Mouse (Mus musculus): ENCODE measurements around the gene Foxd1. TPM values are rescaled to one million over a fixed set of nuclear protein-coding genes. Genes with fewer than 3 reads are reported as not detected.

The Foxd1 gene
- 8.5 and 12.8 TPM in 2 replicates for polyA plus RNA-seq (2014; fragmentation: Nextera tagmentation; extraction: Ambion mirVana)

DNA sequence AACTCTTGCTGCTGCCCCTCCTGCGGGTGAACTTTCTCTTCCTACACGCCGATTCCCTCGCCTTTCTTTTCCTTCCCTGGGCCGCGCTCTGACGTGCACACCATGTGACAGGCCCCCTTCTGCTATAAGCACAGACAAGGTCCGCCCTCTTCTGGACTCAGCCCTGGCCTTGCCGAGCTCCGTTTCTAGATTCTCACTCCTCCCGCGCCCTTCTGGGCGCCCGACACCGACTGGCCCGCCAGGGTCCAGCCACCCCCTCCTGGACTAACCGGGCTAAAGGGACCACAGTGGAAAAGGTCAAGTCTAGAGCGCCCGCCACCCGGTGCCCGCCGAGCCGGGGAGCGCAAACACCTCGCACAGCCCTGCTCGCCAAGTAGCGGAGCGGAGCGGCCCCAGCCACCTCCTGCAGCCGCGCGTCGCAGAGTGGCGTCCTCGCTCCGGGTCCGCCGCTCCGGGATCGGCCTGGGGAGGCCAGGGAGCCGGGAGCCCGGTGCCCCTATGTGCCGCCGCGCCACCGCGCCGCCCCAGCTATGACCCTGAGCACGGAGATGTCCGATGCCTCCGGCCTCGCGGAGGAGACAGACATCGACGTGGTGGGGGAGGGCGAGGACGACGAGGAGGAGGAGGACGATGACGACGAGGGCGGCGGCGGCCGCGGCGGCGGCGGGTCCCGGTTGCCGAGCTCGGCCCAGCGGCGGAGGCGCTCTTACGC, at the start of gene Foxd1:
Gene Foxd1, plus strand, starts transcription at position 153 of the 712 bp plus-strand sequence.
- WGBS: 2% methylated on average over 60 of the region's 76 CpGs
- peak; percentile 92 for ATAC-seq (ENCODE audit: low FRiP score, low TSS enrichment)
- Histone ChIP-seq H3K4me3 (ENCODE audit: low read length) (peak within 1 kb of the TSS; percentile 49), H3K9me3 (ENCODE audit: control insufficient read depth, low read length) (no peaks in the 10 kb centered on the region), H3K4me1 (ENCODE audit: control insufficient read depth, insufficient read depth, low read length) (0 out of 2 replicates have a peak, but pooled peaks cover 4% of the 10 kb centered on the region), H3K27ac (ENCODE audit: low read depth, low read length) (peak within 1 kb of the TSS; percentile 82), H3K27me3 (ENCODE audit: control insufficient read depth, insufficient read depth, low read length) (peaks cover 62% of the 10 kb centered on the region), H3K9ac (ENCODE audit: low read depth, low read length) (peak within 1 kb of the TSS; percentile 72), H3K36me3 (ENCODE audit: control insufficient read depth, insufficient read depth, low read length) (no peaks in the 10 kb centered on the region), H3K4me2 (replicated peaks; ENCODE audit: low read depth, low read length) (peak within 1 kb of the TSS; percentile 57)

- no peaks in the 10 kb centered on the region for H3K27me3 ChIP-seq (ENCODE audit: control insufficient read depth, insufficient read depth, low read length)
- no peak overlapping the region for H3K4me2 ChIP-seq (replicated peaks; ENCODE audit: low read depth, low read length)
- 94% methylated on average over 9 of the region's 9 CpGs for WGBS
- ATAC-seq (ENCODE audit: low FRiP score, low TSS enrichment): no peak
- peaks cover 27% of the 10 kb centered on the region for H3K36me3 ChIP-seq (ENCODE audit: control insufficient read depth, insufficient read depth, low read length)
- no peak overlapping the region for H3K9ac ChIP-seq (ENCODE audit: low read depth, low read length)
- no peak overlapping the region for H3K27ac ChIP-seq (ENCODE audit: low read depth, low read length)
- H3K4me3 ChIP-seq (ENCODE audit: low read length): no peak overlapping the region
- no peaks in the 10 kb centered on the region for H3K9me3 ChIP-seq (ENCODE audit: control insufficient read depth, low read length)
- H3K4me1 ChIP-seq (ENCODE audit: control insufficient read depth, insufficient read depth, low read length): no peaks in the 10 kb centered on the region
Measured at GRCm38 (mm10) chr13:98305257-98305656, 48.8 kb upstream of the Foxd1 start.

GRCm38 (mm10) chr13:98306393-98306792, 47.6 kb upstream of the Foxd1 start:
- Histone ChIP-seq H3K4me3 (ENCODE audit: low read length) (no peak overlapping the region), H3K4me2 (replicated peaks; ENCODE audit: low read depth, low read length) (no peak overlapping the region), H3K36me3 (ENCODE audit: control insufficient read depth, insufficient read depth, low read length) (peaks cover 37% of the 10 kb centered on the region), H3K9me3 (ENCODE audit: control insufficient read depth, low read length) (no peaks in the 10 kb centered on the region), H3K9ac (ENCODE audit: low read depth, low read length) (no peak overlapping the region), H3K27me3 (ENCODE audit: control insufficient read depth, insufficient read depth, low read length) (no peaks in the 10 kb centered on the region), H3K27ac (ENCODE audit: low read depth, low read length) (no peak overlapping the region), H3K4me1 (ENCODE audit: control insufficient read depth, insufficient read depth, low read length) (no peaks in the 10 kb centered on the region)
- 49% methylated on average over 5 of the region's 5 CpGs for WGBS
- ATAC-seq (ENCODE audit: low FRiP score, low TSS enrichment): no peak

DNA sequence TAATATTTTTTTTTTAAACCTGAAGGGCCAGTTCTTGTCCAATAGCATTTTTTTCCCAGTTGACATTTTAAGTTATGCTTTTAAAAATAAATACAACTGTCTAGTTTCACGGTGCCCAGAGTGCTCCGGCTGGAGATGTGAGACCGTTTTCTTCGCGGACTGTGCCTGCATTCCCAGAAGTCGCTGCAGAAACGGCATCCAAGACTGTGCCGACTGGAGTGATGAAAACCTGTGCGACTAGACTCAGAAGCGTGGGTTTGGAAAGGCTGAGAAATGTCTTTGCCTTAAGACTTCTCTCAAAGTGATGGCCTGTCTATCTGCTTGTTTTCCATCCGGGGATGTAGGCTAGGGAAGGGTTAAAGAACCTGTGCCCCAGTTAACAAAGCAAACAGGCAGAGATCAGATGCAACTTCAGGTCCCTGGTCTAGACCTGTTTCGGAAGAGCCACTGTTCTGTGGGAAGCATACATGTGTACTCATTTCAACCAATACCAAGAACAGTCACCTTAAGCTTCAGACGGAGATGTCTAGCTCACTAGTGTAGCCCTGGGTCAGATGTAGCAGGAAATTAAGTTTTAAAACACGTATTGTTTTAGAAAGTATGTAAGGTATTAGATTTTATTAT, 47.1 kb upstream of the Foxd1 start:
- 45% methylated on average over 14 of the region's 14 CpGs for WGBS
- no peak for ATAC-seq (ENCODE audit: low FRiP score, low TSS enrichment)

GRCm38 (mm10) chr13:98308004-98308403, 46.0 kb upstream of the Foxd1 start:
- H3K27ac ChIP-seq (ENCODE audit: low read depth, low read length): no peak overlapping the region
- no peaks in the 10 kb centered on the region for H3K9me3 ChIP-seq (ENCODE audit: control insufficient read depth, low read length)
- H3K36me3 ChIP-seq (ENCODE audit: control insufficient read depth, insufficient read depth, low read length): peaks cover 52% of the 10 kb centered on the region
- H3K27me3 ChIP-seq (ENCODE audit: control insufficient read depth, insufficient read depth, low read length): no peaks in the 10 kb centered on the region
- no peak overlapping the region for H3K9ac ChIP-seq (ENCODE audit: low read depth, low read length)
- no peak overlapping the region for H3K4me3 ChIP-seq (ENCODE audit: low read length)
- no peak for ATAC-seq (ENCODE audit: low FRiP score, low TSS enrichment)
- H3K4me1 ChIP-seq (ENCODE audit: control insufficient read depth, insufficient read depth, low read length): no peaks in the 10 kb centered on the region
- WGBS: 82% methylated on average over 5 of the region's 5 CpGs
- no peak overlapping the region for H3K4me2 ChIP-seq (replicated peaks; ENCODE audit: low read depth, low read length)

More for the DNA sequence above, 47.1 kb upstream of the Foxd1 start:
- H3K9ac ChIP-seq (ENCODE audit: low read depth, low read length): no peak overlapping the region
- H3K4me2 ChIP-seq (replicated peaks; ENCODE audit: low read depth, low read length): no peak overlapping the region
- no peaks in the 10 kb centered on the region for H3K27me3 ChIP-seq (ENCODE audit: control insufficient read depth, insufficient read depth, low read length)
- peaks cover 43% of the 10 kb centered on the region for H3K36me3 ChIP-seq (ENCODE audit: control insufficient read depth, insufficient read depth, low read length)
- H3K4me3 ChIP-seq (ENCODE audit: low read length): no peak overlapping the region
- H3K27ac ChIP-seq (ENCODE audit: low read depth, low read length): no peak overlapping the region
- no peaks in the 10 kb centered on the region for H3K9me3 ChIP-seq (ENCODE audit: control insufficient read depth, low read length)
- H3K4me1 ChIP-seq (ENCODE audit: control insufficient read depth, insufficient read depth, low read length): no peaks in the 10 kb centered on the region

DNA sequence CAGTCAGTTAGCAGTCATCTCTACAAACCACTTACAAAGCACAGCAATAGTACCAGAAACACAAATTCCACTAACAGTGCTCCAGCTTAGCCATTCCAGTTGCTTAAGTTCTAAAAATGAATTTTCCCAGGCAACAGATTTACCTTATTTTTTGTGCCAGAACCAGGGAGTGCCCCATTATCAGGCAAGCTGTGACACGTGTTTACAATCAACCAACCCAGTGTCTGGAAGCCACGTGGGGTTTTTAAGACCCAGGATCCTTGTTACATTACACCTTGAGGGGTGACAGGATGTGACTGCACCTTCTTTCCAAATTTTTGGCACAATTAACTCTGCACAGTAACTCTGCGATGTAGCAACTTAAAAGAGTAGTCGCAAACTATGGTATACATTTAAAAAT, 45.3 kb upstream of the Foxd1 start:
- no peak for ATAC-seq (ENCODE audit: low FRiP score, low TSS enrichment)
- H3K27me3 ChIP-seq (ENCODE audit: control insufficient read depth, insufficient read depth, low read length): no peaks in the 10 kb centered on the region
- peaks cover 59% of the 10 kb centered on the region for H3K36me3 ChIP-seq (ENCODE audit: control insufficient read depth, insufficient read depth, low read length)
- H3K4me1 ChIP-seq (ENCODE audit: control insufficient read depth, insufficient read depth, low read length): no peaks in the 10 kb centered on the region
- no peak overlapping the region for H3K4me2 ChIP-seq (replicated peaks; ENCODE audit: low read depth, low read length)
- H3K9ac ChIP-seq (ENCODE audit: low read depth, low read length): no peak overlapping the region
- 84% methylated on average over 4 of the region's 4 CpGs for WGBS
- no peak overlapping the region for H3K27ac ChIP-seq (ENCODE audit: low read depth, low read length)
- no peak overlapping the region for H3K4me3 ChIP-seq (ENCODE audit: low read length)
- no peaks in the 10 kb centered on the region for H3K9me3 ChIP-seq (ENCODE audit: control insufficient read depth, low read length)

GRCm38 (mm10) chr13:98311597-98311996, 42.4 kb upstream of the Foxd1 start:
- Histone ChIP-seq H3K36me3 (ENCODE audit: control insufficient read depth, insufficient read depth, low read length) (peaks cover 69% of the 10 kb centered on the region), H3K27me3 (ENCODE audit: control insufficient read depth, insufficient read depth, low read length) (no peaks in the 10 kb centered on the region)
- whole genome bisulfite sequencing: 96% methylated on average over 5 of the region's 5 CpGs

GRCm38 (mm10) chr13:98313631-98314030, 40.4 kb upstream of the Foxd1 start:
- H3K36me3 ChIP-seq (ENCODE audit: control insufficient read depth, insufficient read depth, low read length): peaks cover 58% of the 10 kb centered on the region

More at GRCm38 (mm10) chr13:98311597-98311996, 42.4 kb upstream of the Foxd1 start:
- Histone ChIP-seq H3K27ac (ENCODE audit: low read depth, low read length) (no peak overlapping the region), H3K4me2 (replicated peaks; ENCODE audit: low read depth, low read length) (no peak overlapping the region), H3K4me1 (ENCODE audit: control insufficient read depth, insufficient read depth, low read length) (peaks cover 14% of the 10 kb centered on the region), H3K9ac (ENCODE audit: low read depth, low read length) (no peak overlapping the region), H3K9me3 (ENCODE audit: control insufficient read depth, low read length) (no peaks in the 10 kb centered on the region), H3K4me3 (ENCODE audit: low read length) (no peak overlapping the region)
- no peak for ATAC-seq (ENCODE audit: low FRiP score, low TSS enrichment)

GRCm38 (mm10) chr13:98315124-98315523, 38.9 kb upstream of the Foxd1 start:
- peaks cover 44% of the 10 kb centered on the region for H3K36me3 ChIP-seq (ENCODE audit: control insufficient read depth, insufficient read depth, low read length)
- no peak for ATAC-seq (ENCODE audit: low FRiP score, low TSS enrichment)
- no peaks in the 10 kb centered on the region for H3K9me3 ChIP-seq (ENCODE audit: control insufficient read depth, low read length)
- H3K27ac ChIP-seq (ENCODE audit: low read depth, low read length): no peak overlapping the region
- WGBS: 52% methylated on average over 4 of the region's 4 CpGs
- peak overlapping the region; percentile 100; the same call in 1 of the 2 replicates for H3K9ac ChIP-seq (ENCODE audit: low read depth, low read length)
- no peaks in the 10 kb centered on the region for H3K27me3 ChIP-seq (ENCODE audit: control insufficient read depth, insufficient read depth, low read length)
- H3K4me2 ChIP-seq (replicated peaks; ENCODE audit: low read depth, low read length): peak overlapping the region; percentile 65
- H3K4me3 ChIP-seq (ENCODE audit: low read length): peak overlapping the region; percentile 99
- H3K4me1 ChIP-seq (ENCODE audit: control insufficient read depth, insufficient read depth, low read length): peaks cover 14% of the 10 kb centered on the region

More at GRCm38 (mm10) chr13:98313631-98314030, 40.4 kb upstream of the Foxd1 start:
- 81% methylated on average over 7 of the region's 7 CpGs for whole genome bisulfite sequencing
- Histone ChIP-seq H3K27me3 (ENCODE audit: control insufficient read depth, insufficient read depth, low read length) (no peaks in the 10 kb centered on the region), H3K9ac (ENCODE audit: low read depth, low read length) (no peak overlapping the region), H3K4me2 (replicated peaks; ENCODE audit: low read depth, low read length) (no peak overlapping the region), H3K4me3 (ENCODE audit: low read length) (no peak overlapping the region), H3K9me3 (ENCODE audit: control insufficient read depth, low read length) (no peaks in the 10 kb centered on the region), H3K27ac (ENCODE audit: low read depth, low read length) (no peak overlapping the region), H3K4me1 (ENCODE audit: control insufficient read depth, insufficient read depth, low read length) (peaks cover 14% of the 10 kb centered on the region)
- ATAC-seq (ENCODE audit: low FRiP score, low TSS enrichment): no peak
